Mouse (Mus musculus) Patski (cell line): Measurements from ENCODE around the gene Serinc2. TPM values are rescaled to one million over a fixed set of nuclear protein-coding genes. Genes with fewer than 3 reads are reported as not detected.

Experiments
- ATAC-seq: fragments of 100-300 bp; one replicate; pipeline ENCODE4 v1.8.0; 2021
- CTCF ChIA-PET: fragments of 350-600 bp; sonication (Branson Sonifier 250); formaldehyde crosslinking; loops from one replicate; lab custom pipeline; 2022; ENCODE audit warnings: inconsistent platforms; lab: Charles Lee
- POLR2A ChIA-PET: fragments of 350-600 bp; sonication (Branson Sonifier 250); formaldehyde crosslinking; loops from one replicate; lab custom pipeline; 2022; ENCODE audit warnings: antibody characterized with exemption, inconsistent platforms; lab: Charles Lee
- DNase-seq: peaks from one replicate; pipeline ENCODE4 v3.0.0-alpha.2; 2011; ENCODE audit warnings: low read depth, low spot score
- H3K27me3 ChIP-seq: fragments of 371-371 bp; one replicate; pipeline ENCODE4 v1.5.1; 2021
- CTCF ChIP-seq: fragments of 100-300 bp; IDR thresholded peaks from one replicate; pipeline ENCODE4 v1.5.1; 2021
- in situ Hi-C: fragments of 300-500 bp; cut with MboI; formaldehyde crosslinking; loops from 3 replicates; pipeline ENCODE4 v1.11.1; 2018; ENCODE audit warnings: low pct_unique_long_range_greater_than_20kb, mixed read lengths
- polyA plus RNA-seq: library from polyadenylated mRNA; unstranded; gene quantifications from one replicate; pipeline ENCODE4 v1.2.3, GENCODE M21; 2021

Gene Serinc2
- polyA plus RNA-seq, 1 experiment from 2014 or later: 77.5 TPM

GRCm38 (mm10) chr4:130211870-130212269 is 67.1 kb downstream of the Serinc2 start:
- no peaks in the 10 kb centered on the region for H3K27me3 ChIP-seq
- no peak for DNase-seq
- no peak for TF ChIP-seq CTCF
- no peak for ATAC-seq
- POLR2A ChIA-PET: no interaction called here
- CTCF ChIA-PET: no interaction called here
- in situ Hi-C loops: no loop called here

Other genes with a start within 250 kb of the Serinc2 start
- 0.67 TPM for gene Col16a1, start 231.4 kb downstream of the Serinc2 start, polyA plus RNA-seq
- 63.2 TPM for gene Pef1, start 176.6 kb downstream of the Serinc2 start, polyA plus RNA-seq
- gene Hcrtr1, start 139.8 kb downstream of the Serinc2 start, polyA plus RNA-seq: 0.23 TPM
- gene Tinagl1, start 104.1 kb downstream of the Serinc2 start, polyA plus RNA-seq: 506 TPM
- 0.03 TPM for gene Gm853, start 56.8 kb downstream of the Serinc2 start, polyA plus RNA-seq
- 0.23 TPM for gene Fabp3, start 29.4 kb upstream of the Serinc2 start, polyA plus RNA-seq
- gene Gm10570, start 29.5 kb upstream of the Serinc2 start, polyA plus RNA-seq: not detected
- gene Zcchc17, start 80.7 kb upstream of the Serinc2 start, polyA plus RNA-seq: 16.8 TPM
- gene Snrnp40, start 80.9 kb upstream of the Serinc2 start, polyA plus RNA-seq: 26.6 TPM